In genomic region chr17:46388200-46388599, GRCm38 (mm10) we compare ENCODE assay signal across 24 mouse cellular contexts. TPM values are rescaled to one million over a fixed set of nuclear protein-coding genes. Genes with fewer than 3 reads are reported as not detected.
DNase-seq lines count a peak whose midpoint lies in the region; ATAC-seq and TF ChIP-seq lines count a peak whose summit lies in the region.
"Had no signal": no experiment of that assay in that cellular context is flagged by ENCODE, and none has a peak within 500 bp of the region (broad histone marks: within the 10 kb centered on the region; RNA-seq: fewer than 3 reads in every experiment).

No protein-coding gene starts in this region.

- H3K79me2 ChIP-seq in CH12.LX (replicated peaks; ENCODE audit: control insufficient read depth, extremely low read depth, insufficient read depth, poor library complexity, severe bottlenecking), result no peaks in the 10 kb centered on the region

- H3K4me3 ChIP-seq in megakaryocyte, embryonic 14.5 days (replicated peaks), result peak overlapping the region; percentile 28
- no peak overlapping the region for H3K4me3 ChIP-seq in CH12.LX (replicated peaks in 1 of 3; ENCODE audit: low read depth in 2 of 3, low read length in 2 of 3, poor library complexity in 1 of 3)
- H3K4me3 ChIP-seq in forebrain, embryonic 11.5 days (ENCODE audit: low read depth, low read length), result no peak overlapping the region
- H3K4me3 ChIP-seq: forebrain, embryonic 13.5 days; heart, adult 2 months; heart, embryonic 15.5 days; midbrain, embryonic 12.5 days had no signal

- TF ChIP-seq CTCF in CH12.LX (conservative IDR thresholded peaks at IDR 0.05 in 1 of 2, IDR thresholded peaks at IDR 0.05 in 1 of 2; ENCODE audit: low read depth in 2 of 2, low read length in 2 of 2), result no peak

- H3K27me3 ChIP-seq in megakaryocyte, embryonic 14.5 days (replicated peaks), result peaks cover 16% of the 10 kb centered on the region
- peaks cover 25% of the 10 kb centered on the region for H3K27me3 ChIP-seq in CH12.LX (replicated peaks)
- H3K27me3 ChIP-seq in forebrain, embryonic 11.5 days (ENCODE audit: control insufficient read depth, insufficient read depth, low read length), result no peaks in the 10 kb centered on the region
- H3K27me3 ChIP-seq: forebrain, embryonic 13.5 days; heart, embryonic 15.5 days; midbrain, embryonic 12.5 days had no signal

- peak; percentile 75 for DNase-seq in CH12.LX (ENCODE audit: extremely low read depth)
- peak; percentile 62 to 72 for DNase-seq in natural killer cell, adult 2 months (ENCODE audit: low spot score in 2 of 2)
- DNase-seq in forebrain, embryonic 11.5 days (ENCODE audit: low spot score), result no peak
- DNase-seq in embryo, embryonic 10 days (ENCODE audit: low spot score), result no peak
- DNase-seq: adrenal gland, adult 2 months; cerebellum, adult 8-10 months; gastrocnemius, postnatal 10 days; heart, adult 2 months; heart, postnatal 4 days; kidney, adult 8-10 months; kidney, postnatal 25 days; liver; lung, adult 18-20 months had no signal

- dilution Hi-C loops in CH12.LX (cut with MboI; ENCODE audit: extremely low pct_ligation_motif_present, extremely low pct_unique_long_range_greater_than_20kb, low sequenced_read_pairs), result no loop called here

- in situ Hi-C loops in CH12.LX (cut with MboI; ENCODE audit: low pct_ligation_motif_present, low pct_unique_long_range_greater_than_20kb, low sequenced_read_pairs), result loop anchor here (5.0 kb wide), 1 partner anchor 121 kb away; no protein-coding TSS in a partner anchor

- 88% methylated on average over 3 of the region's 3 CpGs for WGBS in forebrain, embryonic 11.5 days

- TF ChIP-seq POLR2A in CH12.LX (IDR thresholded peaks at IDR 0.05; ENCODE audit: low read depth, low read length), result no peak

- H3K27ac ChIP-seq in CH12.LX (ENCODE audit: insufficient read depth, low read depth), result no peak overlapping the region
- H3K27ac ChIP-seq in forebrain, embryonic 11.5 days (ENCODE audit: low read depth, low read length), result no peak overlapping the region
- H3K27ac ChIP-seq: forebrain, embryonic 13.5 days; heart, adult 2 months; heart, embryonic 15.5 days; macrophage; midbrain, embryonic 12.5 days had no signal

- H3K36me3 ChIP-seq in megakaryocyte, embryonic 14.5 days (replicated peaks; ENCODE audit: low read length), result peaks cover 17% of the 10 kb centered on the region
- H3K36me3 ChIP-seq in CH12.LX (replicated peaks in 1 of 2; ENCODE audit: control insufficient read depth in 1 of 2, insufficient read depth in 1 of 2, low read length in 1 of 2), result no peaks in the 10 kb centered on the region
- peaks cover 3% of the 10 kb centered on the region; the same call in 1 of the 2 replicates for H3K36me3 ChIP-seq in forebrain, embryonic 11.5 days (ENCODE audit: control insufficient read depth, insufficient read depth, low read length)

- ATAC-seq in megakaryocyte, adult 5-6 weeks (ENCODE audit: poor library complexity, severe bottlenecking), result no peak
- ATAC-seq in forebrain, embryonic 11.5 days (replicated peaks; ENCODE audit: low FRiP score), result no peak
- ATAC-seq in frontal cortex, adult (ENCODE audit: low TSS enrichment), result no peak
- ATAC-seq: forebrain, embryonic 13.5 days had no signal

- H3K9me3 ChIP-seq in megakaryocyte, embryonic 14.5 days, result no peaks in the 10 kb centered on the region
- no peaks in the 10 kb centered on the region for H3K9me3 ChIP-seq in CH12.LX (replicated peaks; ENCODE audit: low read length)
- H3K9me3 ChIP-seq in forebrain, embryonic 11.5 days (ENCODE audit: control insufficient read depth, low read length), result no peaks in the 10 kb centered on the region
- H3K9me3 ChIP-seq: forebrain, embryonic 13.5 days; heart, embryonic 15.5 days; midbrain, embryonic 12.5 days had no signal

- H3K4me2 ChIP-seq in CH12.LX (ENCODE audit: insufficient read depth, low read depth, poor library complexity, severe bottlenecking), result no peak overlapping the region
- H3K4me2 ChIP-seq in forebrain, embryonic 11.5 days (ENCODE audit: low read depth, low read length, severe bottlenecking), result no peak overlapping the region
- H3K4me2 ChIP-seq: forebrain, embryonic 13.5 days; heart, embryonic 15.5 days; midbrain, embryonic 12.5 days had no signal

- H3K9ac ChIP-seq in CH12.LX (ENCODE audit: insufficient read depth, low read depth), result no peak overlapping the region
- no peak overlapping the region for H3K9ac ChIP-seq in forebrain, embryonic 11.5 days (ENCODE audit: low read length)
- H3K9ac ChIP-seq: forebrain, embryonic 13.5 days; heart, embryonic 15.5 days; midbrain, embryonic 12.5 days had no signal

- no peak for TF ChIP-seq RAD21 in CH12.LX (IDR thresholded peaks at IDR 0.05; ENCODE audit: low read depth, low read length)

- TF ChIP-seq EP300 in CH12.LX (IDR thresholded peaks at IDR 0.05; ENCODE audit: low read length), result peak; percentile 69

- peaks cover 30% of the 10 kb centered on the region for H3K4me1 ChIP-seq in megakaryocyte, embryonic 14.5 days
- H3K4me1 ChIP-seq in CH12.LX (ENCODE audit: control insufficient read depth in 1 of 2, insufficient read depth in 2 of 2), result peaks cover 4 to 16% of the 10 kb centered on the region in 2 experiments; a peak in 3 of 4 replicates
- H3K4me1 ChIP-seq in forebrain, embryonic 11.5 days (replicated peaks; ENCODE audit: control insufficient read depth, insufficient read depth, low read length), result peaks cover 6% of the 10 kb centered on the region; the same call in 1 of the 2 replicates

TF ChIP-seq in CH12.LX, 34 proteins besides CTCF, POLR2A, EP300 and RAD21 (continues in another document):
- TF ChIP-seq MEF2A (IDR thresholded peaks at IDR 0.05; ENCODE audit: borderline replicate concordance, low read depth, low read length) (peak; percentile 92), MYC (IDR thresholded peaks at IDR 0.05; ENCODE audit: low read depth, low read length) (no peak), JUND (conservative IDR thresholded peaks at IDR 0.05; ENCODE audit: low read depth, low read length) (no peak; the same call in 1 of the 2 replicates), ZKSCAN1 (IDR thresholded peaks at IDR 0.05; ENCODE audit: borderline replicate concordance, low read depth, low read length) (no peak), TCF12 (IDR thresholded peaks at IDR 0.05; ENCODE audit: low read depth, low read length) (no peak), KAT2A (IDR thresholded peaks at IDR 0.05; ENCODE audit: insufficient replicate concordance, low read length) (no peak), JUN (IDR thresholded peaks at IDR 0.05; ENCODE audit: insufficient read depth, low read depth, low read length) (no peak), CHD1 (IDR thresholded peaks at IDR 0.05; ENCODE audit: low read depth, low read length) (no peak), ETS1 (conservative IDR thresholded peaks at IDR 0.05; ENCODE audit: low read depth, low read length) (peak; percentile 51), PAX5 (IDR thresholded peaks at IDR 0.05; ENCODE audit: low read length) (no peak), MAFK (IDR thresholded peaks at IDR 0.05; ENCODE audit: insufficient replicate concordance, low read length) (0 out of 2 replicates have a peak, but pooled peaks have one; percentile 37), POLR2AphosphoS2 (IDR thresholded peaks at IDR 0.05; ENCODE audit: low read depth, low read length) (no peak), MAZ (IDR thresholded peaks at IDR 0.05; ENCODE audit: low read depth, low read length) (no peak), MXI1 (IDR thresholded peaks at IDR 0.05; ENCODE audit: low read depth, low read length) (no peak), NRF1 (IDR thresholded peaks at IDR 0.05; ENCODE audit: low read depth, low read length) (no peak), GABPA (IDR thresholded peaks at IDR 0.05; ENCODE audit: insufficient replicate concordance, low read depth, low read length) (no peak), IRF4 (IDR thresholded peaks at IDR 0.05; ENCODE audit: low read depth, low read length) (peak; percentile 47; the same call in 1 of the 2 replicates), ZMIZ1 (IDR thresholded peaks at IDR 0.05; ENCODE audit: low read depth, low read length) (no peak), NELFE (IDR thresholded peaks at IDR 0.05; ENCODE audit: low read depth, low read length) (no peak), ZNF384 (IDR thresholded peaks at IDR 0.05; ENCODE audit: low read depth, low read length) (no peak), MAX (IDR thresholded peaks at IDR 0.05; ENCODE audit: low read length) (no peak), BHLHE40 (IDR thresholded peaks at IDR 0.05; ENCODE audit: low read depth, low read length) (peak; percentile 54), CHD2 (IDR thresholded peaks at IDR 0.05; ENCODE audit: low read length) (no peak), USF2 (conservative IDR thresholded peaks at IDR 0.05; ENCODE audit: low read depth, low read length) (no peak), RCOR1 (conservative IDR thresholded peaks at IDR 0.05; ENCODE audit: low read depth, low read length) (no peak), E2F4 (IDR thresholded peaks at IDR 0.05; ENCODE audit: insufficient replicate concordance, low read depth, low read length) (no peak)

RNA-seq across cellular contexts. Expression of gene Zfp318, which starts 4.7 kb away (rescaled TPM):
- polyA plus RNA-seq in megakaryocyte, embryonic 14.5 days (2012; ENCODE audit: insufficient read depth, low replicate concordance), result 0.84 and 1.2 TPM in 2 replicates
- total RNA-seq in megakaryocyte, adult 5-6 weeks (2015), result 3.9 and 10.4 TPM in 2 replicates
- total RNA-seq in megakaryocyte, adult 5-6 weeks (2017), result 5.2 and 8.3 TPM in 2 replicates
- total RNA-seq in CH12.LX (2012; rRNA removed) (2.5 and 2.9 TPM in 2 replicates), CH12.LX (2014; rRNA removed) (1.4 and 1.8 TPM in 2 replicates)
- 2.8 and 5.0 TPM in 2 replicates for polyA plus RNA-seq in CH12.LX (2012; ENCODE audit: insufficient read length, low read depth)
- polyA plus RNA-seq in forebrain, embryonic 11.5 days (2014; fragmentation: Nextera tagmentation; extraction: Ambion mirVana), result 16.4 and 17.0 TPM in 2 replicates

RNA-seq across cellular contexts. Expression of gene Crip3, which starts 40.5 kb away (rescaled TPM):
- not detected in 2 replicates for polyA plus RNA-seq in megakaryocyte, embryonic 14.5 days (2012; ENCODE audit: insufficient read depth, low replicate concordance)
- total RNA-seq in megakaryocyte, adult 5-6 weeks (2015), result not detected in 2 replicates
- total RNA-seq in megakaryocyte, adult 5-6 weeks (2017), result not detected in 2 replicates
- total RNA-seq in CH12.LX (2012; rRNA removed) (not detected in 2 replicates), CH12.LX (2014; rRNA removed) (not detected in 2 replicates)
- polyA plus RNA-seq in CH12.LX (2012; ENCODE audit: insufficient read length, low read depth), result not detected in 2 replicates
- 0.28 and 0.52 TPM in 2 replicates for polyA plus RNA-seq in forebrain, embryonic 11.5 days (2014; fragmentation: Nextera tagmentation; extraction: Ambion mirVana)
- total RNA-seq: common myeloid progenitor, adult 5-6 weeks had no signal
- polyA plus RNA-seq: macrophage had no signal

RNA-seq across cellular contexts. Expression of gene Slc22a7, which starts 50.1 kb away (rescaled TPM):
- not detected in 2 replicates for polyA plus RNA-seq in megakaryocyte, embryonic 14.5 days (2012; ENCODE audit: insufficient read depth, low replicate concordance)
- total RNA-seq in megakaryocyte, adult 5-6 weeks (2015), result not detected in 2 replicates
- total RNA-seq in megakaryocyte, adult 5-6 weeks (2017), result not detected in 2 replicates
- total RNA-seq in CH12.LX (2012; rRNA removed) (not detected in 2 replicates), CH12.LX (2014; rRNA removed) (not detected in 2 replicates)
- polyA plus RNA-seq in CH12.LX (2012; ENCODE audit: insufficient read length, low read depth), result not detected in 2 replicates
- not detected in 2 replicates for polyA plus RNA-seq in forebrain, embryonic 11.5 days (2014; fragmentation: Nextera tagmentation; extraction: Ambion mirVana)
- total RNA-seq: common myeloid progenitor, adult 5-6 weeks; heart, adult 2 months; heart, postnatal 4 days had no signal
- polyA plus RNA-seq: embryonic facial prominence, embryonic 11.5 days; forebrain, embryonic 13.5 days; heart, adult 2 months; macrophage; midbrain, embryonic 12.5 days; neural tube, embryonic 14.5 days; stomach, embryonic 14.5 days had no signal

Comparison
In these comparisons a context has a peak if more than half of its experiments do, and no peak if none do; other contexts are left out.
1. DNase-seq: peak in CH12.LX (single experiment) and natural killer cell, adult 2 months (2 of 2); none in forebrain, embryonic 11.5 days (single experiment) and embryo, embryonic 10 days (single experiment).